Mouse (Mus musculus): Measurements from ENCODE around the gene Plgrkt. TPM values are rescaled to one million over a fixed set of nuclear protein-coding genes. Genes with fewer than 3 reads are reported as not detected.

The Plgrkt gene
- polyA plus RNA-seq, 1 experiment from 2014 or later = 71.9 TPM

- Histone ChIP-seq H3K4me3 (ENCODE audit: low read length) (peak within 1 kb of the TSS; percentile 40), H3K4me1 (ENCODE audit: control insufficient read depth, insufficient read depth, low read depth, low read length) (peaks cover 5% of the 10 kb centered on the region), H3K9me3 (ENCODE audit: control insufficient read depth, low read length) (no peaks in the 10 kb centered on the region), H3K4me2 (ENCODE audit: low read length) (peak within 1 kb of the TSS; percentile 77), H3K27ac (ENCODE audit: low read depth, low read length) (no peak within 1 kb of the TSS), H3K9ac (ENCODE audit: low read depth, low read length) (peak within 1 kb of the TSS; percentile 22; the same call in 1 of the 2 replicates), H3K36me3 (ENCODE audit: control insufficient read depth, insufficient read depth, low read length) (no peaks in the 10 kb centered on the region), H3K27me3 (replicated peaks; ENCODE audit: control insufficient read depth, insufficient read depth, low read length) (no peaks in the 10 kb centered on the region)
- WGBS = 9% methylated on average over 18 of the region's 31 CpGs
- peak; percentile 91 for ATAC-seq
Measured at GRCm38 (mm10) chr19:29325053-29325851, 41.9 kb downstream of the Plgrkt start, which contains the start of gene Insl6. TSS of gene Insl6 (minus strand) at chr19:29325356.

GRCm38 (mm10) chr19:29323416-29324049 is 43.7 kb downstream of the Plgrkt start:
- Histone ChIP-seq H3K4me3 (ENCODE audit: low read length) (no peak overlapping the region), H3K4me1 (ENCODE audit: control insufficient read depth, insufficient read depth, low read depth, low read length) (peaks cover 5% of the 10 kb centered on the region), H3K4me2 (ENCODE audit: low read length) (no peak overlapping the region), H3K27ac (ENCODE audit: low read depth, low read length) (no peak overlapping the region), H3K9me3 (ENCODE audit: control insufficient read depth, low read length) (no peaks in the 10 kb centered on the region), H3K9ac (ENCODE audit: low read depth, low read length) (no peak overlapping the region), H3K27me3 (replicated peaks; ENCODE audit: control insufficient read depth, insufficient read depth, low read length) (no peaks in the 10 kb centered on the region), H3K36me3 (ENCODE audit: control insufficient read depth, insufficient read depth, low read length) (no peaks in the 10 kb centered on the region)
- no peak for ATAC-seq
- 81% methylated on average over 8 of the region's 8 CpGs for WGBS

- Histone ChIP-seq H3K9me3 (ENCODE audit: control insufficient read depth, low read length) (peaks cover 11% of the 10 kb centered on the region), H3K4me1 (ENCODE audit: control insufficient read depth, insufficient read depth, low read depth, low read length) (no peaks in the 10 kb centered on the region), H3K36me3 (ENCODE audit: control insufficient read depth, insufficient read depth, low read length) (peaks cover 19% of the 10 kb centered on the region), H3K27ac (ENCODE audit: low read depth, low read length) (no peak overlapping the region), H3K4me2 (ENCODE audit: low read length) (no peak overlapping the region), H3K9ac (ENCODE audit: low read depth, low read length) (no peak overlapping the region), H3K27me3 (replicated peaks; ENCODE audit: control insufficient read depth, insufficient read depth, low read length) (no peaks in the 10 kb centered on the region), H3K4me3 (ENCODE audit: low read length) (no peak overlapping the region)
- ATAC-seq = no peak
- WGBS = 48% methylated on average over 7 of the region's 7 CpGs
Measured at GRCm38 (mm10) chr19:29312661-29313060, 54.5 kb downstream of the Plgrkt start.

- no peak overlapping the region for H3K27ac ChIP-seq (ENCODE audit: low read depth, low read length)
- H3K4me3 ChIP-seq (ENCODE audit: low read length) = no peak overlapping the region
- H3K4me2 ChIP-seq (ENCODE audit: low read length) = no peak overlapping the region
- H3K9me3 ChIP-seq (ENCODE audit: control insufficient read depth, low read length) = peaks cover 6% of the 10 kb centered on the region
- no peaks in the 10 kb centered on the region for H3K4me1 ChIP-seq (ENCODE audit: control insufficient read depth, insufficient read depth, low read depth, low read length)
- no peak overlapping the region for H3K9ac ChIP-seq (ENCODE audit: low read depth, low read length)
- ATAC-seq = no peak
- no peaks in the 10 kb centered on the region for H3K27me3 ChIP-seq (replicated peaks; ENCODE audit: control insufficient read depth, insufficient read depth, low read length)
- WGBS = 91% methylated on average over 8 of the region's 8 CpGs
- peaks cover 19% of the 10 kb centered on the region for H3K36me3 ChIP-seq (ENCODE audit: control insufficient read depth, insufficient read depth, low read length)
Measured at GRCm38 (mm10) chr19:29311791-29312190, 55.4 kb downstream of the Plgrkt start.

GRCm38 (mm10) chr19:29308832-29309231 is 58.4 kb downstream of the Plgrkt start:
- Histone ChIP-seq H3K4me1 (ENCODE audit: control insufficient read depth, insufficient read depth, low read depth, low read length) (no peaks in the 10 kb centered on the region), H3K27me3 (replicated peaks; ENCODE audit: control insufficient read depth, insufficient read depth, low read length) (no peaks in the 10 kb centered on the region), H3K4me3 (ENCODE audit: low read length) (no peak overlapping the region), H3K4me2 (ENCODE audit: low read length) (no peak overlapping the region), H3K36me3 (ENCODE audit: control insufficient read depth, insufficient read depth, low read length) (peaks cover 14% of the 10 kb centered on the region), H3K27ac (ENCODE audit: low read depth, low read length) (no peak overlapping the region), H3K9me3 (ENCODE audit: control insufficient read depth, low read length) (no peaks in the 10 kb centered on the region), H3K9ac (ENCODE audit: low read depth, low read length) (no peak overlapping the region)
- ATAC-seq = no peak

- Histone ChIP-seq H3K4me2 (ENCODE audit: low read length) (no peak overlapping the region), H3K36me3 (ENCODE audit: control insufficient read depth, insufficient read depth, low read length) (peaks cover 11% of the 10 kb centered on the region), H3K4me1 (ENCODE audit: control insufficient read depth, insufficient read depth, low read depth, low read length) (no peaks in the 10 kb centered on the region), H3K9ac (ENCODE audit: low read depth, low read length) (no peak overlapping the region), H3K4me3 (ENCODE audit: low read length) (no peak overlapping the region), H3K9me3 (ENCODE audit: control insufficient read depth, low read length) (no peaks in the 10 kb centered on the region), H3K27me3 (replicated peaks; ENCODE audit: control insufficient read depth, insufficient read depth, low read length) (no peaks in the 10 kb centered on the region), H3K27ac (ENCODE audit: low read depth, low read length) (no peak overlapping the region)
- no peak for ATAC-seq
- WGBS = 97% methylated on average over 2 of the region's 2 CpGs
Measured at GRCm38 (mm10) chr19:29302119-29302518, 65.1 kb downstream of the Plgrkt start.

- Histone ChIP-seq H3K4me1 (ENCODE audit: control insufficient read depth, insufficient read depth, low read depth, low read length) (no peaks in the 10 kb centered on the region), H3K9ac (ENCODE audit: low read depth, low read length) (no peak overlapping the region), H3K4me2 (ENCODE audit: low read length) (no peak overlapping the region), H3K27ac (ENCODE audit: low read depth, low read length) (no peak overlapping the region), H3K36me3 (ENCODE audit: control insufficient read depth, insufficient read depth, low read length) (peaks cover 15% of the 10 kb centered on the region), H3K4me3 (ENCODE audit: low read length) (no peak overlapping the region), H3K27me3 (replicated peaks; ENCODE audit: control insufficient read depth, insufficient read depth, low read length) (no peaks in the 10 kb centered on the region), H3K9me3 (ENCODE audit: control insufficient read depth, low read length) (no peaks in the 10 kb centered on the region)
- ATAC-seq = no peak
- 84% methylated on average over 13 of the region's 13 CpGs for WGBS
Measured at GRCm38 (mm10) chr19:29300919-29301318, 66.3 kb downstream of the Plgrkt start.

Other genes starting within 250 kb of the Plgrkt start
- gene Jak2, start 115.6 kb downstream of the Plgrkt start, polyA plus RNA-seq (2015; fragmentation: Nextera tagmentation; extraction: Ambion mirVana) = 6.2 and 10.0 TPM in 2 replicates
- gene Insl6, start 42.0 kb downstream of the Plgrkt start, polyA plus RNA-seq (2015; fragmentation: Nextera tagmentation; extraction: Ambion mirVana) = 1.4 and 2.3 TPM in 2 replicates
- 3.5 and 4.6 TPM in 2 replicates for gene Rln1, start 32.7 kb downstream of the Plgrkt start, polyA plus RNA-seq (2015; fragmentation: Nextera tagmentation; extraction: Ambion mirVana)
- 0.56 and 0.76 TPM in 2 replicates for gene Cd274, start 65 bp upstream of the Plgrkt start, polyA plus RNA-seq (2015; fragmentation: Nextera tagmentation; extraction: Ambion mirVana)
- gene Pdcd1lg2, start 43.5 kb upstream of the Plgrkt start, polyA plus RNA-seq (2015; fragmentation: Nextera tagmentation; extraction: Ambion mirVana) = 0.09 and 0.12 TPM in 2 replicates
- gene Ric1, start 154.9 kb upstream of the Plgrkt start, polyA plus RNA-seq (2015; fragmentation: Nextera tagmentation; extraction: Ambion mirVana) = 10.2 and 10.6 TPM in 2 replicates

All from hindbrain, embryonic 16.5 days (tissue).